Mouse (Mus musculus) liver, adult (tissue): Measurements from ENCODE around the gene Nxt1.

Experiments
- GATA4 ChIP-seq: IDR thresholded peaks from 2 replicates; pipeline ENCODE4 v1.6.1; 2014; ENCODE audit warnings: mild to moderate bottlenecking, low read length; ENCODE audit not compliant: insufficient replicate concordance

The Nxt1 gene

DNA sequence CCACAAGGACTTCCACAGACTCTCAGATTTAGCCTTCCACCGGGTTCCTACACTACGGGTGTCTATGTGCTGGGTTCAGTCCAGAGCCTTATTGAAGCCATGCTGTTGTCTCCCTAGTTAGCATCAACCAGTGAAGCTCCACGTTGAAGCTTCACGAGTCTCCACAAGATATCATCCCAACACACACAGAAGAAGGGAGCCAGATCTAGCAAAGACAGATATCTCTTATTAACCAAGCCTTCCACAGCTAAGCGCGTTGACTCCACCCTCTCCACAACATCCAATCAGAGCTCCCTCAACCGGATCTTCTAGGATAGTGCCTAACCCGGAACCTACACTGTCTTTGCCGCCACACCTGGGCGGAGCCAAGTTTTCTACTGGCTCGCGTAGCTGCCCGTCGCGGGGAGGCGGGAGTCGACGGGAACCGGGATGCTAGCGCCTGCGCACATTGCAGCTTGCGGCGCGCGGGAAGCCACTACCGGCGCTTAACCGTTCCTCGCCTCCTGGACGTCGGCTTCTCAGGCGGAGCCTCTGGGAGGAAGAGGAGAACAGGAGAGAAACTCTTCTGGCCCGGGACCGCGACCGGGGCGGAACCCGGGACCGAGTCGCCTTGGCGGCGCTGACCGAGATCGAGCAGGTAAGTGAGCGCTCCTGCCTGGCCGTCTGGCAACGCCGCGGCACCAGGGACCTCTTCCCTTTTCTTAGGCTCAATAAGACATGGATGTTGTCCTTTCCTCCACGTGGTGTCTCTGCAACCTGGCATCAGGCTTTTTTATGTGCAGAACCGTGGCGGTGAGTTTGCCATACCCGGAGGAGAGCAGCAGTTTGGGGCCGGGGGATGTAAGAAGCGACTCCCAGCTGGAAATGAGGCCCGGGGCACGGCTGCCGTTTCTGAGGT is at the start of gene Nxt1:
TSS of gene Nxt1 (plus strand) at position 403 of the 898 bp plus-strand sequence.
- no peak for TF ChIP-seq GATA4

DNA sequence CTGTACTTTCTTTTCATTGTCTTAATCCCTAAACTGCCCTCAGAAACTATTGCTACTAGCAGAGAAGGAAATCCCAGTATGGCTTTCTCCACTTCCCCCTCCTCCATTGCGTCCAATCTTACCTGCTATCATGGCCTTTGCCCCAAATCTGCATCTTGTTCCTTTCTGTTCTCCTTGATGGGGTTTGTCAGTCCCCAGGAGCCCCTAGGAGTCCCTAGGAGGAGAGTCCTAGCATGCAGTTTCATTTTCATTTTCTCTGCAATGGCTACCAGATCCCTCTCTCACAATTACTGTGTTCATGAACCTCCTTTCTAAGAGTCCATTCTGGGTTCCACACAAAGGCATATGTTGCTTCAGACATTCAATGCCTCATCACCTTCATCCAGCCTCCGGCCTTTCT is 49.3 kb upstream of the Nxt1 start:
- no peak for TF ChIP-seq GATA4

DNA sequence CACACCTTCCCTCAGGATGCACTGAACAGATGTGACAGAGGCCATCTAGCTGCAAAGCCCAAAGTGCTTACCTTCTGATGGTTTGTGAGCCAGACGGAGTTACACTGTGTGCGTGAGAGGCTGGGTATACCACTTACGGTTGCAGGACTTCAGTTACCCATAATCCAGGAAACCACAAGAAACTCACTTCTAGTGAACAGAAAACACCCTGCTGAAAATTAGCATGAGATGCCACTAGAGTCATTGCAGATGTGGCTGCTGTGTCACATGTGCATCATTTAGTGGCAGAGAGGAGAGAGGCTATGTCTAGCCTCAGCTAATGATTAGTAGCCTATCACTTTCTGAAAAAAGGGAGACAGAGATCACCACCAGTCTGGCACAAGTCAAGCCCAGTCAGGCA is 47.9 kb upstream of the Nxt1 start:
- TF ChIP-seq GATA4: no peak

DNA sequence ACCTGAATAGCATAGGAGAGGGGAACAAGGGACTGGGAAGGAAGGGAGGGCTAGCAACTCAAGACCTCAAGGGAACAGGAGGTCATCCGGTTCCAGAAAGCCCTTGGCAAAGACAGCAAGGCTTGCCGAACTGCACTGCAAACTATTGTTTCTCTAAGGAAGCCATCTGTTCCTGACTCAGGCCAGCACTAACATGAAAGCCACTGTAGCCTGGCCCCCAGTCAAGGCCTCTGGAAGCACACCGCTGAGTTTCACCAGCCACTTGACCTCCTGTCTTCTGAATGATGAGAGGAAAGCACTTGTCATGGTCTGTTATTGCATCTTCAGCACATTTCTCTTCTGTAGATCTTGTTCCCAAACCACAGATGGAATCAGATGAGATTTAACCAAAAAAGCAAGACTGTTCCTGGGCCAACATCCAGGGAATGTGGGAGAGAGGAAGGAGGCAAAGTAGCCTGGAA is 45.4 kb upstream of the Nxt1 start:
- no peak for TF ChIP-seq GATA4

DNA sequence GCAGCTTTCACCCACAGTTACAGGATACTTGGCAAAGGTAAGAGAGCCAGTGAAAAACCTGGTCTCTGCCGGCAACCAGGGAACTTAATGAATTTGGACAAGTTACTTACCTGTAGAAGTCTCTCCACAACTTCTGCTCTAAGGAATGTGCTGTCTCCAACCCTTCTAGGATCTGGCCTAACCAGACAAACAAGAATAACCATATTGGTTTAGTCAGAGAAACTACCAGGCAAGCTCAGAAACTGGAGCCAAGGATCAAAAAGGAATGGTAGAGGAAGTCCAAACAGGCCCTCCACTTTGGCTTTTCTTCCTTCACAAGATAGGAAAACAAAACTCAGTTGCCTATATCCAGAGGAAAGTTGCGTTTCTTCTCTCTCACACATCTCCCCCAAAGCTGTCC is 41.4 kb upstream of the Nxt1 start:
- no peak for TF ChIP-seq GATA4

DNA sequence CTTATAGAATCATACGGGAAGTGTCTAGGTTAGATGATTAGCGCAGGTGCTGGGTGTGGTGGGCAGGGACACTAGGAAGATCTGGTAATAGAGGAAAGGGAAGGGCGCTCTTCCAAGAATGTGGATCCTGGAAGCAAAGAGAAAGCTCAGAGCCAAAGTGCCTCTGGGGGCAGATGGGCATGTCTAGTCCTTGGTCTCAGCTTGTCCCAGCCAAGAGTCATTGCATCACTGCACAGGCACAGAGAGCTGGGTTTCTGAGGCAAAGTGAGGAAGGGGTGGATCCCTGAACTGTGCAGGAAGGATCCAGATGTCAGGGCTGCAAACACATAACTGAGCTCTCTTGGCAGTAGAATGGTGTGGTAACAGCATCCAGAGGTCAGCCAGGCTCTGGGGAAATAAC is 40.8 kb upstream of the Nxt1 start:
- no peak for TF ChIP-seq GATA4

DNA sequence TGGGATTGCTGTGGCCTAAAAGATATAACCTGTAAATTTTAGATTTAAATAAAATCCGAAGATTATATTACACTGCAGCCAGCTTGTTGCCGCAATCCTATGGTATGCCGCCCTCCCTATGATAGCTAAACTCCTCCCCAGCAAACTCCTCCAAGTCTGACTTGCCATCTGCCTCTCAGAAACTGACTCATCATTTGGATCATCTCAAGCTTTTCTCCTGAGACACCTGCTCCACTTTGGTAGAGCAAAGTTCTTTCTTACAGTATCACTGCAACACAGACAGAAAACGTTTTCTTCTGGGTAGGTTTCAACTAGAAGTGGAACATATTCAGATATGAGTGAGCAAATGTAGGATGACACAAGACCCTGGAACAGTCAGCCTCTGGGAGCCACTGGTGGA is 37.9 kb upstream of the Nxt1 start:
- no peak for TF ChIP-seq GATA4

DNA sequence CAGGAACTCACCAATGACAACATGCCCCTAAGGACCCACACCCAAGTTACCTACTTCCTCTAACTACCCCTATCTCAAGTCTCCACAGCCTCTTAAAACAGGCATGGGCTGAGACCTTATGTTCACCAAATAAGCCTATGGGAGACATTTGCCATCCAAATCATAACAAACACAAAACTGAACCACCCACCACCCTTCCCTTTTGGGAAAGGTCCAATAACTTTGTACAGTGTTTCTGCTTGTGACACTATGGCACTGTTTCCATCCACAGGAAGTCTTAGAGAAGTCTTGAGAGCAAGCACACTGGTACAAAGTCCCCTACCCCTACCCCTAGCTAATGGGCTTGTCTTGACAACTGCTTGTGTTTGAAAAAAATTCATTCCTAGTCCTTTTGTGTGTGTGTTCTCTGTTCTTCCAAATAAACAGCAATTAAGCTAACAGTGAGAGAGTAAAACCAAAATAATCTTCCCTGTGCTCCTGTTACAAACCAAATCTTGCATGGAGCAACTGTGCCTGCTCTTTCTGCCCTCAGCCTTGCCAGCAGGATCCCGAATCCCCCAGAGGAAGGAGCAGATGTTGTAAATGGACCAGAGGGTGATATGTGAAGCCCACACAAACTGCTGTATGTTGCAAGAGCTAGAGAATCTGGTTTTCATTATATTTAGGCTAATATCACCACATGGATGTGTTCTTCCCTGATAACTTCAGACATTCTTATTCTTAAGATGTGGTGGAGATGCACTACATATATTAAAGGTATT is 29.6 kb upstream of the Nxt1 start:
- no peak for TF ChIP-seq GATA4

DNA sequence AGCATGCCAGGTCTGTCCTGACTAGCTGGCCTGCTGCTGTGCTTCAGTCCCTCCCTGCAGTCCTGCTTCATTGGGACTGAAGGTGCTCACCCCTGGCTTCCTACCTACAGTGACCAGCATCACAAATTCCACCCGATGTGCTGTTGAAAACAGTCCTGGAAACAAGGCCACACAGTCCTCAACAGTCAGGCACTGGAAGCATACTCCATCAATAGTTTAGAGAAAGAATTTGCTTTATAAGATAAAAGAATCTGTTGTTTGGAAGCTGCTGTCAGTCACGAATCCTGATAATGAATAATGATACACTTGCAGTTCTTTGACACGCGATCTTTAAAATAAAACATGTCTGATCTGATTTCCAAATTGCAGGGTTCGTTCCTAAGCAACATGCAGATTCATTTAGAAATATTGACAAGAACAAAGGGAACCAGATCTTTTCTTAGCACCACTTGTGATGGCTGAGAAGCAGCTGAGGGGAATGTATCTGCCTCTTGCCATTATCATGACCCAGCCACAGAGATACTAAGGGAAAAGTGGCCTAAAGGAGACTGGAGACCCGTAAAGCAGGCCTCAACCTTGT is 27.9 kb upstream of the Nxt1 start:
- no peak for TF ChIP-seq GATA4

DNA sequence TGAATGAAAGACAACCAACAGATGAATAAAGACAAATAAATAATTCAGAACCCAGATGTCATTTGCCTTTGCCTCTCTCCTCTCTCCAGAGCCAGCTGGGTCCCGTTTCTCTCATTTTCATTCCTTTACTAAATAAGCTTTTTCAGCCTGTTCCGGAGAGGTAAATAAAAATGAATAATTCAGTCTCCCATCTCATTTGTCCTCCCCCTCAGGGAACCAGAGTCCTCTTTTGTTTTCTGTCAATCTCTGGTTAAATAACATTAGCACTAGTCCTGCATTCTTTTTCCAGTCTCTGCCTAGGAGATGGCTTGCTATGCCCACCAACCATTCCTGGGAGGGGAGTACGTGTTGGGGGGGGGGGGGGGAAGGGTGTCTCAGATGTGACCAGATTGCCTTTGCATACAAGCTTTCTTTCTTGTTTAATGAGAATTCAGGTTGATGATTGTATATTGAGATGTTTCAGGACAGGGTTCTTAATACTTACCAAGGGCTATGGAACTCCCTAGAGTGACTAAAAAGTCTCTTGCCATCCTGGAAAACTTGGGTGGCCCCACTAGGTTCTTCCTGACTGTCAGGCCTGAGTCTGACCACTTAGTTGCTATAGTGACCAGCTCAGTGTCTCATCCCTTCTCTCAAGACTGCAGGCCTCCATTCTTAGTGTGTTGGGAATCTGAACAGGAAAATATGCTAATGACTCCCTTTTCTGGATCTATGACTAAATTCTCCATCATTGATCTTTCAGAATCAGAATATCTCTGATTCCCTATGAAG is 21.6 kb upstream of the Nxt1 start:
- TF ChIP-seq GATA4: no peak

DNA sequence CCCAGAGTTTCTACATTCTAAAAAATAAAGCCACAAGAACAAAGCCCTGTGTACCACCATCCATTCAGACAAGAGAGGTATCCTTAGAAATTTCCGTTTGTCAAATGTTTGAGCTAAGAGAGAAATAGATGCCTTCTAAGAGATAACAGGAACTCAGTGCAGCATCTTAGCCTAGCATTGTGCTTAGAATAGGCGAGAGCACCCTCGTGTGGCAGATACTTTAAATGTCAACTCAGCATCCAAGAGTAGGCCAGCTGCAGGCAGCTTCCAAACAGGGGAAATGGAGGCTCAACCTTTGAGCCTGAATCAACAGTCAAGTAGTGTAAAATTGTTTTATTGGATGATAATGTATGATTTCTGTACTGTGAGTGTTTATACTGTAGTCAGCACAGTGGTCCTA is 17.4 kb upstream of the Nxt1 start:
- TF ChIP-seq GATA4: peak; percentile 37; the same call in 1 of the 2 replicates

DNA sequence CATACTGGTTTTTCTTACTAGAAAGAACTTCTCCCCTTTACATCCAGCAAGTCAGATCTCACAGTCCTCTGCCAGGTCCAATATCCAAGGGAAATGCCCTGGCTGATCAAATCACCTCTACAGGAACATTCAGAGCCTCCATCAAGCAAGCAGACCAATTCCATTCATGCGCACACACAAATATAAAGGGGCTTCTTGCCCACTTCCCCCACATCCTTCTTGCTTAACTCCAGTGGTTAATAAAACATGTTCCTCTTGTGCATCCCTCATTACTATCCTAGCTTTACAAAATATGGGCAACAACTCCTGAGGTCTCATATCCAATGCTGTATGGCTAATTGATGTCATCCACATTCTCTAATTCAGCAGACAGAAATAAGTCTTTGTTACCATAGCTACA is 8.9 kb upstream of the Nxt1 start:
- TF ChIP-seq GATA4: no peak

DNA sequence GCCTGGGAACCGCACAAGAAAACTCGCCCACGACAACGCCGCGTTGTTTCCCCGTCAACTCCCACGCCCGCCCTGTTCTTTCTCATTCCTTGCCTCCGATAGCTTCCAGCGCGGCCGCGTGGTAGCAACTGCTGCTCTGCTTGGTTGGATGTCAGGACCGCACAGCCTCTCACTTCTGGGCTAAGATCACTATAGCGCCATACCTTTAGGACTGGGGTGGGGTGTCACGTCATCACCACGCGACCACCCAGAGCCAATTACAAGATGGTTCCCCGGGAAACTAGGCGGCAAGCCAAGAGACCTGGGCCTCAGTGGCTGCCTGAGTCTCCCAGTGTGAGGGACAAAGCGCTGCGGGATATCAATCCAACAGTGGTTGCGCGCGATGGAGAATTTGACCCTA is 5.4 kb downstream of the Nxt1 start:
- no peak for TF ChIP-seq GATA4

DNA sequence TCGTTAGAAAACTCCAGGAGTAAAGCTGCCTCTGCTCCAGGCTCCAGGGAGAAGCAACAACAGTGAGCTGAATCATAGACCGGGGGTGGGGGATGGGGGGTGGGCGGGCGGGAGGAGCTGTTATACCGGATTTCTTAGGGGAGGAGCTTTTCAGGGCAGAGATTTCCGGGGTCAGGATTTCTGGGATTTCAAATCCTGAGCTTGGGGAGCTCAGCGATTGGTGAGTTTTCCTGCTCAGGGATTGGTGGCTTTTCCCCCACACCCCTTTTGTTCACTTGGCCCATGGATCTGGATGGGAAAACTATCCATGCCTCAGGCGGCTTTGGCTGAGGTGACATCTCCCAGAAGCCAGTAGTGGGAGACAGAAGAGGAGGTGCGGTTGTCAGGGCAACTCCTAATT is 6.9 kb downstream of the Nxt1 start:
- no peak for TF ChIP-seq GATA4

DNA sequence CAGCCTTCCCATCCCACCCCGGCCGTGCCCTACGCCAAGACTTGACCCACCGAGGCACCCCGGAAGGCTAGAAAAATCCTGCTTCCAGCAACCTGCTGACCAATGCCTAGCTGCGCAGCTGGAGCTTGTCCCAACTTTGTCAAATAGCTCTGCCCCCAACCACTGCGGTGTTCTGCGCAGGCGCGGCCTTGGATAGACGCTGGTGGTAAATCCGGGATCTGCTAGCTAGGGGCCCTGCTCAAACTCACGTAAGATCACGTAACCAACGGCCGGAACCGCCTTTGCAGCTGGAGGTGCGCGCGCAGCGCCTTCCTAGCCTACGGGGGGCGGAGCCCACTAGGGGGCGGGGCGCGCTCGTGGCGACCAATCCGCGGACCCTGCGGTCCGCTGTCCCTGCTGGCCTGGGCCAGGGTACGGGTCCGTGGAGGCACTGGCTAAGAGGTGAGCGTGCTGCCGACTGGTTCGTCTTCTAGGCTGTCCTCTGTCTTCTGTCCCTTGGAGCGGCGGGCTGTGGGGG is 8.4 kb downstream of the Nxt1 start, which contains the start of gene Gzf1:
TSS of gene Gzf1 (plus strand) at position 249 of the 517 bp plus-strand sequence.
- TF ChIP-seq GATA4: peak; percentile 26; the same call in 1 of the 2 replicates
